Mouse (Mus musculus) neural tube, embryonic 15.5 days (tissue): ENCODE results near the gene Cpeb3. TPM values are rescaled to one million over a fixed set of nuclear protein-coding genes. Genes with fewer than 3 reads are reported as not detected.
A peak's percentile ranks its signal among the peaks of the same experiment; 100 is the strongest.

Experiments
- ATAC-seq: fragments of 200-750 bp; cut with Nextera tagmentation; 2 replicates; pipeline ENCODE4 v1.8.0; 2017; ENCODE audit warnings: mild to moderate bottlenecking, moderate TSS enrichment, moderate library complexity; ENCODE audit not compliant: low FRiP score
- H3K27ac ChIP-seq: fragments of 300-500 bp; sonication (generic); replicated peaks from 2 replicates; pipeline ENCODE4 v1.5.1; 2015; ENCODE audit warnings: mild to moderate bottlenecking, inconsistent platforms
- H3K27me3 ChIP-seq: fragments of 300-500 bp; sonication (generic); replicated peaks from 2 replicates; pipeline ENCODE4 v1.6.1; 2015; ENCODE audit warnings: inconsistent platforms
- H3K36me3 ChIP-seq: fragments of 300-500 bp; sonication (generic); 2 replicates; pipeline ENCODE4 v1.6.1; 2015; ENCODE audit warnings: inconsistent platforms
- H3K4me1 ChIP-seq: fragments of 300-500 bp; sonication (generic); 2 replicates; pipeline ENCODE4 v1.6.1; 2015; ENCODE audit warnings: inconsistent platforms
- H3K4me2 ChIP-seq: fragments of 300-500 bp; sonication (generic); 2 replicates; pipeline ENCODE4 v1.6.1; 2015; ENCODE audit warnings: inconsistent platforms, mild to moderate bottlenecking, moderate library complexity
- H3K4me3 ChIP-seq: fragments of 300-500 bp; sonication (generic); replicated peaks from 2 replicates; pipeline ENCODE4 v1.5.1; 2015; ENCODE audit warnings: mild to moderate bottlenecking, inconsistent platforms
- H3K9ac ChIP-seq: fragments of 300-500 bp; sonication (generic); replicated peaks from 2 replicates; pipeline ENCODE4 v1.6.1; 2015; ENCODE audit warnings: mild to moderate bottlenecking, inconsistent platforms
- H3K9me3 ChIP-seq: fragments of 300-500 bp; sonication (generic); replicated peaks from 2 replicates; pipeline ENCODE4 v1.6.1; 2016; ENCODE audit warnings: inconsistent platforms
- WGBS: fragments of 180-500 bp; shearing (Covaris S2); methylation state at CpG from one replicate; pipeline ENCODE4 v1.1.7; 2015; ENCODE audit warnings: mixed read lengths; 5-methylcytosine and 5-hydroxymethylcytosine counted together
- polyA plus RNA-seq: library from polyadenylated mRNA; unstranded; fragments of >200 nt; fragmentation: Nextera tagmentation; extraction: Ambion mirVana; gene quantifications from 2 replicates; pipeline ENCODE4 v1.2.1, GENCODE M21; 2015

Cpeb3 gene
- polyA plus RNA-seq, 1 experiment from 2014 or later = 12.0 TPM

DNA sequence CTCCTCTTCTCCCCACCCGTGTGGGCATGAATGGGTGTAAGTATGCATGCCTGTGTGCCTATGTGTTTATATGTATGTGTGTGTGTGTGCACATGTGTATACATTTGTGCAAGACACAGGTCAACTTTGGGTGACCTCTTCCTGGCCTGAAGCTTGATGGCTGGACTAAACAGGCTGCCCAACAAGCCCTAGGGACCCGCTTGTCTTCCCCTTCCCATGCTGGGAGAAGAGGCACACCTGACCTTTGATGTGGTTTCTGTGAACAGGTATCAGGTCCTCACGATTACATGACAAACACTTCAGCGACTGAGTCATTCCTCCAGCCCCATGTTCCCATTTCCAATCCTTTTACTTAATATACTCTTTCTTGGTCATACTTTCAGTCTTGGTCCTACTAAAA lies 131.8 kb downstream of the Cpeb3 start:
- no peaks in the 10 kb centered on the region for H3K36me3 ChIP-seq
- H3K9ac ChIP-seq = no peak overlapping the region
- H3K4me1 ChIP-seq = peaks cover 12% of the 10 kb centered on the region; the same call in 1 of the 2 replicates
- H3K4me3 ChIP-seq = no peak overlapping the region
- WGBS = 91% methylated on average over 4 of the region's 4 CpGs
- ATAC-seq = no peak
- no peak overlapping the region for H3K27ac ChIP-seq
- no peaks in the 10 kb centered on the region for H3K27me3 ChIP-seq
- no peaks in the 10 kb centered on the region for H3K9me3 ChIP-seq
- no peak overlapping the region for H3K4me2 ChIP-seq

DNA sequence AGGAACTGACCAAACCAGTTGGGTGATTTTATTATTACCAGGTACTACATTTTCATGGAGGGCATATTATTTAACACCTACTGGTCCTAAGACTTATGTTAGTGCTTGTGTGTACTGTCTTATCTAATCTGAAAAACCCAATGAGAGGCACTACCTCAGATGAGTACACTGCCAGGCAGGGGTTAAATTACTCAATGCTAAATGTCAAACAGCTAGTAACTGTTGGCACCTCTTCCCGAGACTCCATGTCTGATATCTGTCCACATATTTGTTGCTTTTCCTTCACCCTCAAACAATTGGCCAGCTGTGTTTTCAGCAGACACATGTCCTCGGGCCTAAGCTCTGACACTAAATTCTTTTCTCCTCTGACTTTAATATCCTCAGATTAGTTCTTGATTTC lies 132.3 kb downstream of the Cpeb3 start:
- Histone ChIP-seq H3K9ac (no peak overlapping the region), H3K4me2 (no peak overlapping the region), H3K27me3 (no peaks in the 10 kb centered on the region), H3K27ac (no peak overlapping the region), H3K4me3 (no peak overlapping the region), H3K9me3 (no peaks in the 10 kb centered on the region), H3K36me3 (no peaks in the 10 kb centered on the region), H3K4me1 (peaks cover 12% of the 10 kb centered on the region; the same call in 1 of the 2 replicates)
- WGBS = 66% methylated on average over 2 of the region's 2 CpGs
- ATAC-seq = no peak

DNA sequence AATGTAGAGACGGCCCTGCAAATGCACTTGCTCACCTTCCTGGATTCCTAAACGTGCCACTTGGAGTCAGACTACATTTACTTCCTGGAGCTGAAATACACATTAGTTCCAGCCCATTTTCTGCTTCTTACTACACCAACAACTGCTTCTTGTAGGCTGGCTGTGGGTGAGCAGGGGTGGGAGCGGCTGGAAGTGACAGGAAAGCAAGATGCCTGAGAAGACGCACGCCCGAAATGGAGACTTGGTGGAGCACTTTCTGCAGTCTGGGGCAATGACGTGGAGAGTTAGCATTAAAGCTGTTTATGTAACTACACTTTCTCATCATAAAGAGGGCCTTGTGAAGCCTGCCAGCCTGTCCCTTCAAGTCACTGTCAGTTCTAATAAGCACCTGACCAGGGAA lies 132.7 kb downstream of the Cpeb3 start:
- no peaks in the 10 kb centered on the region for H3K36me3 ChIP-seq
- 64% methylated on average over 7 of the region's 7 CpGs for WGBS
- H3K9me3 ChIP-seq = no peaks in the 10 kb centered on the region
- no peak overlapping the region for H3K9ac ChIP-seq
- no peaks in the 10 kb centered on the region for H3K27me3 ChIP-seq
- no peak overlapping the region for H3K4me3 ChIP-seq
- no peak for ATAC-seq
- no peak overlapping the region for H3K27ac ChIP-seq
- H3K4me2 ChIP-seq = no peak overlapping the region
- peaks cover 12% of the 10 kb centered on the region; the same call in 1 of the 2 replicates for H3K4me1 ChIP-seq

DNA sequence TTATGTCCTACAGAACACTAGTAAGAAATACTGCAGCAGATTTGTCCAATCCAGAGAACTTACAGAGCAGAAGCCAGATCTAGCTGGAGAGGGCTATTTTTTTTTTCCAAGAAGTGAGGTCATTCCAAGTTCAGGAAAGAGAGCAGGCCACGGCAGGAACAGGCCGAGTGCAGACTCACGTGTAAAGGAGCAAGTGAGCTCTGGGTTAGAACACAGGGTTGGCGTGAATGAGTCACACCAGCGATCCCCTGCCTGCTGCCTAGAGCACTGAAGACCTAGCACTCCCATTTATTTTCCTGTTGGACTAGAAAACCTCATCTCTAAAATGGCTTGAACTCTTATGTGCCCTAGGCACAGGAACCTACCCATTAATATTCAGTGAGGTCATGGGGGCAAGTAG lies 133.7 kb downstream of the Cpeb3 start:
- 78% methylated on average over 5 of the region's 5 CpGs for WGBS
- H3K9ac ChIP-seq = no peak overlapping the region
- no peak overlapping the region for H3K27ac ChIP-seq
- H3K36me3 ChIP-seq = no peaks in the 10 kb centered on the region
- H3K4me1 ChIP-seq = peaks cover 12% of the 10 kb centered on the region; the same call in 1 of the 2 replicates
- ATAC-seq = no peak
- no peak overlapping the region for H3K4me2 ChIP-seq
- no peak overlapping the region for H3K4me3 ChIP-seq
- no peaks in the 10 kb centered on the region for H3K9me3 ChIP-seq
- H3K27me3 ChIP-seq = no peaks in the 10 kb centered on the region

DNA sequence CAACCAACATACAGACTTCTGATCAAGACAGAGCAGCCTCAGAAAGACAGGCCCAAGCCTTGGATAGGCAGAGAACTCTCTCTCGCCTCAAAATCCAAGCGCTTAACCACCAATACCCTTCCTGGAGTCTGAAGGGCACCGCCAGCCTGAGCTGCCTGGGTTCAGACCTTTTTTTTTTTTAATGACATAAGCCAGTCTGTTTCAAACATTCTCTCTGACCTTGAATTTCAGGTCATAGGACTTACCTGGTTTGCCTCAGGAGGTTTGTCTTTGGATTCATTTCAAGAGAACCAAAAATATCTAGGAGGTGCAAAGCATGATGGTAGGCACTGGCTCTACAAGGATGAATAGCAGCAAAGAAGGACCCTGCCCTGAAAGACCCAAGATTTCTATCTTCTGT lies 134.1 kb downstream of the Cpeb3 start:
- H3K9ac ChIP-seq = no peak overlapping the region
- no peak for ATAC-seq
- peaks cover 12% of the 10 kb centered on the region; the same call in 1 of the 2 replicates for H3K4me1 ChIP-seq
- no peaks in the 10 kb centered on the region for H3K36me3 ChIP-seq
- no peak overlapping the region for H3K4me3 ChIP-seq
- no peak overlapping the region for H3K27ac ChIP-seq
- H3K27me3 ChIP-seq = no peaks in the 10 kb centered on the region
- H3K4me2 ChIP-seq = no peak overlapping the region
- 97% methylated on average over 3 of the region's 3 CpGs for WGBS
- H3K9me3 ChIP-seq = no peaks in the 10 kb centered on the region

DNA sequence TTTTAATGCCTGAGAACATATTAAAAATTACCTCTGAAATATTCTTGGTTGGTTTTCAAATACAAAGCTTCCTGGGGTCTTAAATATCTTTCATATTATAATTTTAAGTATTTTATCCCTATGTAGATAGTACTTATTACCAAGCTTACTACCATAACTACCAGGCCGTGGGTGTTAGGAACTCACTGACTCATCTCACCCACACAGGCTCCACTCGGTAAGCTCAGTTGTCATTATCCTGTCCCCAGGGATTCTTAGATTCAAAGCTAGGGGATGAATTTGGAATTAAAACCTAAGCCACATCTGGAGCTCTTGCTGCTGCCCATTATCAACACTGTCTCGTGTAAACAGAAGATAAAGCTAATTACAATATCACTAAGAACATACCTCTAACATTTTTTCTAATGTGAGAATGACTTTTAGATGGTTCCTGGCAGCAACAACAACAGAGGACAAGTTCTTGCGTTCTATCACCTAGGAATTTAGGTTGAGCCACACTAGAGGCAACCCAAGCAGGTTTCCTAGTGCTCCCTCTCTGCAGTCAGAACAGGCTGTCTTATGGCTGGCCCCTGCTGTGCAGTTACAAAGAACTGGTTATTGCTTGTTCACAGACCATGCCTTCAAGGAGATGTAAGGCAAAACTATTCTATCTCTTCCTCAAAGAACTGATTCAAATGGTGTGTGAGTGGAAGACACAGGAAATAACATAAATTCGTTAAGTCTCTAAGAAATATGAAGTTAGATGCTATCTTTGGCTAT lies 135.4 kb downstream of the Cpeb3 start:
- Histone ChIP-seq H3K4me2 (no peak overlapping the region), H3K36me3 (0 out of 2 replicates have a peak, but pooled peaks cover under 1% of the 10 kb centered on the region), H3K27me3 (no peaks in the 10 kb centered on the region), H3K4me1 (peaks cover 6% of the 10 kb centered on the region; the same call in 1 of the 2 replicates), H3K4me3 (no peak overlapping the region), H3K9me3 (no peaks in the 10 kb centered on the region), H3K9ac (no peak overlapping the region), H3K27ac (peak overlapping the region; percentile 23; the same call in 1 of the 2 replicates)
- WGBS = 41% methylated on average over 5 of the region's 5 CpGs
- ATAC-seq = no peak

DNA sequence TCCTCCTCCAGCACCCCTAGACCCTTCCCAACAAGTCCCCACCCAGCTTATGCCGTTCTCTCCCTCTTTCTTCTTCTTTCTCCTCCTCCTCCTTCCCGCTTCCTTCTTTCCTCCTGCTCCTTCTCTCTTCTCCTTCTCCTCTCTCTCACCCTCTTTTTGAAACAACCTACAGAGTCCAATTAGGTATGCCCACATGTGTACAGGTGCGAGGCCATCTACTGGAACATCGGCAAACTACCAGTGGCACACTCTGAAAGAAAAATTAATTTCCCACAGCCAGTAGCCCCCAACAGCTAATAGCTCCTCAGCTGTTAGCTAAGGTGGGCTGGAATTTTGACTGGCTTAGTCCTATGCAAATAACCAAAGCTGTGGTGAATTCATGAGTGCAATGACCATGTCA lies 139.2 kb downstream of the Cpeb3 start:
- Histone ChIP-seq H3K4me1 (peaks cover 6% of the 10 kb centered on the region; the same call in 1 of the 2 replicates), H3K4me2 (no peak overlapping the region), H3K9me3 (no peaks in the 10 kb centered on the region), H3K27me3 (no peaks in the 10 kb centered on the region), H3K36me3 (0 out of 2 replicates have a peak, but pooled peaks cover 3% of the 10 kb centered on the region), H3K4me3 (no peak overlapping the region), H3K27ac (no peak overlapping the region), H3K9ac (no peak overlapping the region)
- WGBS = 87% methylated on average over 4 of the region's 4 CpGs
- ATAC-seq = no peak

DNA sequence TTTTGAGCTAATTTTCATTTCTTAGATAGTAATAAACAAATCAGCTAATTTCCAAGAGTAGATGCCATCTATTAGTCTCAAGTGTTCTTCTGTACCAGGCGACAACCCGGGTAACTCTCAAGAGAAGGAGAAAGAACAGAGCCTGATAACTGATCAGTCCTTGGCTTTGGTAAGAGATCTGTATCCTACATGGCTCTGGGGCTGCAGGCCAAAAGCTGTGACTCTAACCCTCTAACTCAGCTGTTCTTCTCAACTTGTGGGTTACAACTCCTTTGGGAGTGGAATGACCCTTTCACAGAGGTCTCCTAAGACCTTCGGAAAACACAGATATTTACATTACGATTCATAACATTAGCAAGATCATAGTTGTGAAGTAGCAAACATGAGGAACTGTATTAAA lies 148.3 kb downstream of the Cpeb3 start:
- WGBS = 89% methylated on average over 4 of the region's 4 CpGs
- no peak for ATAC-seq
- Histone ChIP-seq H3K4me1 (no peaks in the 10 kb centered on the region), H3K9ac (no peak overlapping the region), H3K4me2 (no peak overlapping the region), H3K27me3 (no peaks in the 10 kb centered on the region), H3K27ac (no peak overlapping the region), H3K9me3 (no peaks in the 10 kb centered on the region), H3K36me3 (no peaks in the 10 kb centered on the region), H3K4me3 (no peak overlapping the region)

DNA sequence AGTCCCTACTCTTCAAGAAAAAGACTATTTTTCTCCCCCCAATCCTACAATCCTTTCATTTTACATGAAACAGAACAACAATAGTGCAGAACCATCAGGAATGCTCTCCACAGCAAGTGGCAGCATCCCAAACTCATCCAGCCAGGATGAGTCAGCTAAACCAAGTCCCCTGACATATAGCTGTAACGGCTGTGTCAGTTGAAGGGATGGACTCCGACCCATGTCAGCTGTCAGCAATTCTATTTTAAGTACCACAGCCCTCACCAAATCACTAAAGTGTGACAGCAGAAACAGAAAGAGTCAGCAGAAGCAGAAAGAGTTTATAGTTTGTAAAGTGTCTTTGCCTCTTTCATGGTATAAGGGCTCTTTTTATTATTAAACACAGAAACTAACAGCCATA lies 148.8 kb downstream of the Cpeb3 start:
- Histone ChIP-seq H3K27me3 (no peaks in the 10 kb centered on the region), H3K4me3 (no peak overlapping the region), H3K4me1 (no peaks in the 10 kb centered on the region), H3K27ac (no peak overlapping the region), H3K4me2 (no peak overlapping the region), H3K9ac (no peak overlapping the region), H3K36me3 (no peaks in the 10 kb centered on the region), H3K9me3 (no peaks in the 10 kb centered on the region)
- ATAC-seq = no peak
- 55% methylated on average over 2 of the region's 2 CpGs for WGBS

DNA sequence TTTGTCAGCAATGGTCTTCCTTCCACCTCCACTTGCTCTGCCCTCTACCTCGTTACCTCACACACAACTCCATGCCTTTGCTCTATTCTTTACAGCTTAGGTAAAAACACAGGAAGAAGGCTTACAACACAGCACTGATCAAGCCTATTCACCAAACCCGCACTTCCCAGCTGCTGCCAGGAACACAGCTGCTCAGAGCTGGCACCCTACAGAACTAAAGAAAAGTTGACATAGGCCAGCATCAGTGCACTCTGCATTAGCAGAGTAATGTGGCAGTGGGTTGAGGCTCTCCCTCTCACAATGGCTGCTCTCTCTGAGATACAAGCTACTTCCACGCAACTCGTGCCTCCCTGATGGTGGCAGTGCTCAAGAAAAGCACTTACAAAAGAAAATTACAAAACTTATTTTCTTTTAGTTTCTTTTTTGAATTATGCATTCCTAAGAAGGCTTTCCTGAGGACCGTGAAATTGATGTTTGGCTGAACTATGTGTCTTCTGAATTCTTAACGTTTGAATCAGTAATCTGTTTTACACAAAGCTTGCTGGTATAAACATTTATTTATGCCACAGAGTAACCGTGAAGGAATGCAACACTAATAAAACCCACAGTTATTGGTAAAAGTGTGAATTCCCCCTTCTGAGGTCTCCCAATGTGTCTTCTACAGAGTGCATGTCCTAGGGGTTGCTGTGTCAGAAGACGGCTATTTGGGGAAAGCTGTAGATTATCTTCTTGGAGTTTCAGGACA lies 151.1 kb downstream of the Cpeb3 start:
- WGBS = 71% methylated on average over 8 of the region's 8 CpGs
- Histone ChIP-seq H3K36me3 (no peaks in the 10 kb centered on the region), H3K27ac (no peak overlapping the region), H3K4me3 (no peak overlapping the region), H3K27me3 (no peaks in the 10 kb centered on the region), H3K4me2 (no peak overlapping the region), H3K4me1 (no peaks in the 10 kb centered on the region), H3K9ac (no peak overlapping the region), H3K9me3 (no peaks in the 10 kb centered on the region)
- no peak for ATAC-seq

DNA sequence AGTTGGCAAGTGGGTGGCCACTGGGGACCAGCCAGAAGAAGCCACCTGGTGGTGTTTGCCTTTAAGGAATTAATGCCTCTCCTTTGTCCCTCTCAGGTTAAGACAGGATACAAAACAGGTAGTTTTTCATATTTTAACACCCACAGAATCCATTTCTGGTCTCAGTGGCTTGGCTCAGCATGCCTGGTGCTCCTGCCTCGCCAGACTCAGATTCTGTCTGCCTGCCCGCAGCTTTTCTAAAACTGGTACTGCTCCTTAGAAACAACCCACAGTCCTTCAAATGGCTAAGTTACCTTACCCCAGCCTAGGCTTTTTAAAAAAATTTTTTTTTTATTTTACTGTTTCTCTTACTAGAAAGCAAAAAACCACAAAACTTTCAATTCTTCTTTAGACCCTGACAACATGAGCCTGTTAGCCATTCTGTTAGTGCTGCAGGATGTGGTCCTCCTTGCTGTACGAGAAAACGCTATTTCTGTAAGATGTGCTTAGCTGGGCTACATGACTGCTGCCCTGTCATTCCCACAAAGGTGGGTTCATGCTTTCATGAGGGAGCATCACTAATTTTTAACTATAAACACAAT lies 152.3 kb downstream of the Cpeb3 start:
- ATAC-seq = no peak
- Histone ChIP-seq H3K36me3 (no peaks in the 10 kb centered on the region), H3K4me1 (no peaks in the 10 kb centered on the region), H3K4me2 (no peak overlapping the region), H3K9me3 (no peaks in the 10 kb centered on the region), H3K4me3 (no peak overlapping the region), H3K27me3 (no peaks in the 10 kb centered on the region), H3K9ac (no peak overlapping the region), H3K27ac (no peak overlapping the region)
- WGBS = 86% methylated on average over 4 of the region's 4 CpGs
